Mouse (Mus musculus) left cerebral cortex, postnatal 4 days (tissue): ENCODE measurements at regions not wholly inside any gene's neighbourhood (a gene's known extent, or its start where the extent isn't known, plus 50 kb on each side); places are given as distances from the start of the nearest gene placed in this dataset.
A peak's percentile ranks its signal among the peaks of the same experiment; 100 is the strongest.

ENCODE experiments used
- DNase-seq: peaks from one replicate; pipeline ENCODE4 v3.0.0-alpha.2; 2022
- intact Hi-C: fragments of 180-260 bp; cut with DNase I; formaldehyde crosslinking; loops from one replicate; pipeline ENCODE4 v1.15.1; 2025

DNA sequence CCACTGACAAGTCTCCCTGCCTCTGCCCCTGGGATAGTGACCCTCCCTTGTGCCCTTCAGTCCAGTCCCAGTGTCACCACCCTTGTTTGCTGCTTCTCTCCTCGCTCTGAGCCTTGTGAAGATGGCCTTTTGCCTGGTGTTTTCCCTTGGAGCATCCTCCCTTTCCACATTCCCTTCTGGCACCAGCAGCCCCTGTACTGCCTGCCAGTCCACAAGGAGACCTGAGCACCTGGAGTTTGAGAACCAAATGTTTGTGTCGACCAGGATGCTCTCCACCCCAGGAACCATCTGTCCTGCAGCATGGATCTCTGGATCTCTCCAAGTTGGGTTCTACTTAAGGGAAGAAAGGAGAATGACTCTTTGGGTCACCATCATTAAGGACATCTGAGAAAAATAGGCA lies 307.5 kb upstream of the Zmiz1 start:
- intact Hi-C loops = no loop called here
- no peak for DNase-seq

DNA sequence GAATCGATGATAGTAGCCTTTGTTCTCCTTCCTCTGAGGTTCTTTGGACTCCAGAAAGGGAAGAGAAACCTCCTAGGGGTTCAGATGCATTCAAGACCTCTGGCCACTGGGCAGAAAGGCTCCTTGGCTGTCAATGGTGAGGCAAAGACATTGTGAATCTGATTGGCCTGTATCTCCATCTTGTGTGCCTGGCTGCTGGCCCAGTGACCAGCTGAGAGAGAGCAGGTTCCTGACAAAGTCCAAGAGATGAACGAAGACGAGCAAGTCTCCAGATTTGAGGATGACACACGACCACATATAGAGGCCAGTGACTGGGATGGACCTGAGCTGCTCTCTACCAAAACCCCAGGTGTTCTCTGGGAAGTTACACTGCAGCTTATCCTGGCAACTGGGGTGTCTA lies 305.4 kb upstream of the Zmiz1 start:
- intact Hi-C loops = no loop called here
- peak; percentile 44 for DNase-seq

DNA sequence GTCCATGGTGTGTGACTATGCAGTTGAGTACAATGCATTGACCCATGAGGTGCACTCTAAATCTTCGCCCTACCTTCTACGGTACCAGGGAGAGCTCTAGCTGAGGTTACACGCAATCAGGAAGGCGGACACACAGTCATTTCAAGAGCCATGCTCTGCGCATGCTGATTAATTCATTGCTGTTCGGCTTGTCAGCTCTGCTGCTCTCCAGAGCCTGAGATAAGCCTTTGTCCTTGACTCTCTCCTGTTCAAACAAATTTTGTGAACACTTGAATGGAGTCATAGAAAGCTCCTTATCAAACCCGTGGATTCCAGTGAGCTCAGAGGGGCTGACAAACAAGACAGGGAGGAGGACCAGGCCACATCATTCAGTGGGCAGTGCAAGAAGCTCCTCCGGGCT lies 304.8 kb upstream of the Zmiz1 start:
- intact Hi-C loops = no loop called here
- no peak for DNase-seq

DNA sequence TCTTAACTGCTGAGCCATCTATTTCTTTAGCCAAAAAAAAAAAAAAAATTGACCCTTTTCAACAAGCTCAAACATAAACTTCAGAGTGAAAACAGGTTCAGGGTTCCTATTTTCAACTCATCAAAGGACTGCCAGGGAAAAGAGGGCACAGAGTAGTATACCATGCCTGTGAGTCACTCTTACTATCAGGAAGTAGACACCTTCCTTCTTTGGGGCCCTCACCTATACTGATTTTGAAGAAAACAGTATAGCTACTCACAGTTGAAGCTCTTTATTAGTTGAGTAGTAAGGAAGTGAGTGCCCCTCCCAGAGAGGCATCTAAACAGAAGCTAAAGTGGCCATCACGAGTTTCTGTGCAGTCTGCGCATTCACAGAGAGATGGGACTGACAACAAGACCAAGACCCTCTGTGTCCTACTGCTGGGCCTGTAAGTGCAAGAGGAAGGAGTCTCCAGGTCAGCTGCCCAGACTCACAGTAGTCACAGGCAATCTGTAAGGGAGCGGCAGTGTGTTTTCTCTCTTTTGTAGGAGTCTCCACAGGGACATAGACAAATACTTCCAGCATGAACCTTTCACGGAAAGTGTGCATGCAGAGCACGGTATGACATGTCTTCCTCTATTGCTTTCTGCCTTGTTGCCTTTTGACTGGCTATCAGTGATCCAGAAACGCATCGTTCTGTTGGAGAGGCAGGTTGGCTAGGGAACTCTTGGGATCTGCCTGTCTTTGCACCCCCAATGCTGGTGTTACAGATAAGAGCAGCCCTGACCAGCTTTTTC lies 303.8 kb upstream of the Zmiz1 start:
- intact Hi-C loops = no loop called here
- no peak for DNase-seq

DNA sequence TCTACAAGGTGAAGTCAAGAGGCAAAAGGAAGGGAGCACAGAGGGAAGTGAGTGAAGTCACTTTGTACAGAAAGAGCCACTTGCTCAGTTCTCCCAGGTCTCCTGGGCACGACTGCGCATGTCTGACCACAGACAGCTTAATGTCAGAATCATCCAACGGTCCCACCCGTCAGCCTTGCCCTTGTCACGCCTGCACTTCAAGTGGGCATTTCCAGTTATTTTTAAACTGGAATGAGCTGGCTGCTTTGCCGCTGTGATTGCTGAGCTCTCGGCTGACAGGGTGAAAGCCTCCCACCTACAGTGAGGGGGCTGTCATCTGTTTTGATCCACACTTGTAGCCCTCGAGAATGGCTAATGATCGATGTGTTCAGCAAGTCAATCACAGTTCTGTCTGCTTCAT lies 302.8 kb upstream of the Zmiz1 start:
- DNase-seq = no peak
- intact Hi-C loops = no loop called here

DNA sequence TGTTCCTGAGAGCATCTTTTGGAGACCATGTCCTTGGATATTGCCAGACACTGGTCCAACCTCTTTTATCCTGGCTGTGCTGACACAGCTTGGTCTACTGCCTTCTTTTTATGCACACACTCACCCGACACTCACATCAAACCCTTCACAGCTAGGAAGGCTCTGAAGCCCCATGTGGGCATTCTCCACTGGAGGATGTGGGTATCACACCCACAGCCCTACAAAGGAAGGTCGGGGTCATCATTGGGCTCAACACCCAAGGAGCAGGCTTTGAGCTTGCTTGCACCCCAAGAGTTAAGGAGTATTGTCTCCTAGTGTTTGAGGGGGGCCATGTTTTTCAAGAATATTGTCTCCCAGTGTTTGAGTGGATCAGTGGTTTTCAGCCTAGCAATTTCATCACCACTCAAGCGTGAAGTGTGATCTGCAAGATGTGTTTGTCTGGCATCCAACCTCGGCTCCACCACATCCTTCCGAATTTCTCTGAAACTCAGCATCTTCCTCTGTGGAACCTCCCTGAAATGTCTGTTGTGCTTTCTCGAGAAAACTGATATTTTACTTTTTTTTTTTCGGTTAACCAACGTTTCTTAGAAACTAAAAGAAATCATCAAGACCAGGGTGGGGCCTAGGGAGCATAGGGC lies 297.2 kb upstream of the Zmiz1 start:
- DNase-seq = no peak
- intact Hi-C loops = no loop called here

DNA sequence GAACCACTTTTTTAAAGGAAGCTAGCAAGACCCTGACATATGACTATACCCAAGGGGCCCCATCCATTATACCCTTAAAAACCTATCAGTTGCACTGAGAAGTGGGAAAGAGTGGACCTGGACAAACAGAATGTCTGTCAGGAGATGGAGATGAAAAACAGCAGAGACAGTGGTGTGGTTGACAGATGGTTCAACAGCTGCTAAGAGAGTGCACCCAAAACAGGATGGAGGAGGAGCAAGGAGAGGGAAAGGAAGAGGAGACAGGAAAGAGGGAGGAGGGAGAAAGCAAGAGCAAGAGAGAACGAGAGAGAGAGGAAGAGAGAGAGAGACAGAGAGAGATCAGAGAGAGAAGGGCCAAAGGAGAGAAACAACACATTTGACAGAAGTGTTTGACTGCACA lies 292.8 kb upstream of the Zmiz1 start:
- intact Hi-C loops = no loop called here
- DNase-seq = no peak

DNA sequence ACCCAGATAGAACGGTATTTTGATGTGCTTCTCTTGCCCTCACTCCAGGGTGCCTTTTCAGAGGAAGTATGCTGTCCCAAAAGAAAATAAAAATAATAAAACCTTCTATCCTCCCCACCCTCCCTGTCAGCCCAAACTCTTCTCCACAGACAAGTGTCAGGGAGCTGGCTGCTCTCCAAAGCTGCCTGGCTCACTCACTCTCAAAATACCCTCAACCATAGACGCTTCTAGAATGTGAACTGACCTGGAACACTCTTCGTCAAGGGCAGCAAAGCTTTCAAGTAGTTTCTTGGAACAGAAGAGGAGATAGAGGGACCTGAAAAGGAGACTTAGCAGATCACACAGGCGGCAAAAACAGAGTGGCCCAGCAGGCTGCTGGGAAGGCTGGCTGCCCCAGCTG lies 291.4 kb upstream of the Zmiz1 start:
- intact Hi-C loops = no loop called here
- peak; percentile 49 for DNase-seq

DNA sequence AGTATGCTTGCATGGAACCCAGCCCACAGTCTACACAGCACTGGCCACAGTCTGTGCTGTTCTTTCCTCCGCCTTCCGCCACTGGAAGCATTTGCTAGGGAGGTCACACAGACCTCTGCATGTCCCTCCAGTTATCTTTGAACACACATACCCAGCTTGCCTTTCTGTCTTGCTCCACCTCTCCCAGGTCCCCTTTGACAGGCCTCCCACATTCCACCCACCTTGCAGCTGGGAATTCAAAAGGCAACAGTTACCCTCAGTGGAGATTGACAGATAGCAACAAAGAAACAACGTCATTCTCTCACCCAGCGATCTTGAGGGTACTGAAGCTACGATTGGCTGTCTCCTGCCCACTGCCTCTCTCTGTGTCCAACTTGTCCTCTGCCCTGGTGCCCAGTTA lies 290.7 kb upstream of the Zmiz1 start:
- no peak for DNase-seq

DNA sequence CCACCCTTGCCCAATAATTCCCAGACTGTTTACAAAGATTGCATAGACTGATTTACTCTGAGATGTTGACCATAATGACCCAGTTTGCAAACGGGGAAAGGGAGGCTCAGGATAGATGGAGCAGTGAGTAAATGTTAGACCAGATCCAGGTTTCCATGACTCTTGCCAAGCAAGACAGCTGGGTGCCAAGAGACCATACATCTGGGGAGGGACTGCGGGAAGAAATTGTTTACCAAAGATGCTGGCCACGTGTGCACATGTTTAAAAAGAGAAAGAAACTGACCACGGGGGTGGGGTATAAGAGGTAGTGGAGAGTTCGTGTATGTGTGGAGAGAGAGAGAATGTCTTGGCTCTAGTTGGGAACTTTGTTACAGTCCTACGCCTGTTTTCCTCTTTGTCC lies 285.7 kb upstream of the Zmiz1 start:
- no peak for DNase-seq
- intact Hi-C loops = no loop called here

More for the DNA sequence above, 290.7 kb upstream of the Zmiz1 start:
- intact Hi-C loops = no loop called here

DNA sequence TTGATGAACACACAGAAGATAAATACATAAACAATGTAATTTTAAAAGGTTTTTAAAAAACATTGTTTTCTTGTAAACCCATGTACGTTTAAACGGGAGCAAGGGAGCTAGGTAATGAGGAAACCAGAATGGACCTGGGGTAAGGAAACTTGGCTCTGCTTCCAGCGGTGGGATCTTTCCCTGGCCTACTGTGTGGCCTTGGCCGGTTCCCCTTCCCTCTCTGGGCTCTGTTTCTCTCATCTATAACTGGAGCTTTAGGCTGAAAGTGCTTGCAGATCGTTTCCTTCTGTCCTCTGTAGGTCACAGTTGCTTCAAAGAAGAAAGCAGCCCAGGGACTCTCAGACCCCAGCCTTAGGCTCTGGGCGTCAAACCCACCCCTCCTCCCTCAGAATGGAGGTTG lies 285.1 kb upstream of the Zmiz1 start:
- DNase-seq = no peak
- intact Hi-C loops = no loop called here

DNA sequence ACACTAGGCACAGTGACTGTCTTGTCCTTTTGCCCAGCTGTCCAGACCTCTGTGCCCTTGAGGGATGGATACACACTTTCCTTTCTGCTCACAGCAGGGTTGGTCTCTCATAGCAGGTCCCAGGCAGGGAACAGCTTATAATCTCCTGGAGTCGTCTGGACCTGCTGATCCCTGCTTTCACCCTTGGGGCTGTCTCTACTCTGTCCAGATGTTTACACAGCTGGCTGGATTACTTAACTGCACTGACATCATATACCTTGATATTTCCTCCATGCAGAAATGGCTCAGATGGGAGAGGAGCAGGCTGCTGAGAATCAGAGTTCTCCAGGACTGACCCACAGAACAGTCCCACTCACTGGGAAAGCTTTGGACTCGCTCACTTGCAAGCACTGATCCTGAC lies 284.6 kb upstream of the Zmiz1 start:
- intact Hi-C loops = no loop called here
- no peak for DNase-seq

DNA sequence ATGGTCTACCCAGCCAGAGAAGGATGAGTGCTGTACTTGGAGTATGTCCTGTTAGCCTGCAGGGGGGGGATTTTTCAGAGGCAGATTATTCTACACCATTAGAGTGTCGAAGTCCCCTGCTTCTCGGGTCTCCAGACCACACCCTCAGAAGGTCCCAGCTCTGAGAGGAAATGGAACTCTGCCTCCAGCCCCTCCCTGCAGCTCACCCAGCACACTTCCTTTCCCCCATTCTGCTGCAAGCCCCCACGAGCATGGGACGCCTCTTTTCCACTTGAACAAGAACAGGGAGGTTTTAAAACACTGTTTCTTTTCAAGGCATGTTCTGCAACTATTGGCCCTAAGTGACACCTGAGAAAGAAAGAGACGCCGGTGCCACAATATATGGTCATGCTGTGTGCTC lies 282.8 kb upstream of the Zmiz1 start:
- no peak for DNase-seq
- intact Hi-C loops = no loop called here

DNA sequence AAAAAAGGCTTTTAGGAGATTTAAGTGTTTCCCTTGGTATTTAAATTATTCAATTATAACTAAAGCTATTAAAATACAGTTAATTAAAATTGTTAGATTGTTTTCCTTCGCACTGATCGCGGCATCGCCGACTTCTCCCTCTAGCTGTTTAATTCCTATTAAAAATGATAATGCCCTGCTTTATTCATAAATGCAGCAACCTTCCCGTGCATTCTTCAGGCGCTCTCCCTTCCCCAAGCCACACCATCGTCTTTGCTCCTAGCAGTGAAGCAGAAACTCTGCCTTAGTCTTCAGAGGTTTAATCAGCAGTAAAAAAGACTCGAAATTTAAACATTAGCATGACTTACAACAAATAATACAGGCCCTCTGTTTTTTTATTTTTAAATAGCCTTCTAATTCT lies 278.9 kb upstream of the Zmiz1 start:
- DNase-seq = no peak
- intact Hi-C loops = loop anchor here (10.0 kb wide), 1 partner anchor 155 kb away; no protein-coding TSS in a partner anchor

DNA sequence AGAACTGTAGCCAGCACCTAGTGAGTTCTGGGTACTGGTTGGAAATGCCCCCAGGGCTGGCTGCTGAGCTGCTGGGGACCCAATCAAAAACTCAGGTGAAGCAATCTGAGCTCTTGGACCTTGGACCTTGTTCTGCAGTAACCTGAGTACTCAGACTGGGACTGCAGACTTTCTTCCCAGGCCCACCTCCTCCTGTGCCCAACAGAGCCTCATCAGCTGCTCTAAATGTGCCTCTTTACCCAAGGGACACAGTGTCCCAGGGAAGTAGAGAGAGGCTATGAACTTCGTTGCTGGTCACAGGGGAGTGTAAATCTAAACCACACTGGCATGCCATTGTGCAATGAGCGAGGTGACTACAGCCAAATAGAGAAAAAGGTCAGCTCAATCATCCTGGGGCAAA lies 277.6 kb upstream of the Zmiz1 start:
- intact Hi-C loops = loop anchor here (10.0 kb wide), 1 partner anchor 157 kb away; no protein-coding TSS in a partner anchor
- no peak for DNase-seq

DNA sequence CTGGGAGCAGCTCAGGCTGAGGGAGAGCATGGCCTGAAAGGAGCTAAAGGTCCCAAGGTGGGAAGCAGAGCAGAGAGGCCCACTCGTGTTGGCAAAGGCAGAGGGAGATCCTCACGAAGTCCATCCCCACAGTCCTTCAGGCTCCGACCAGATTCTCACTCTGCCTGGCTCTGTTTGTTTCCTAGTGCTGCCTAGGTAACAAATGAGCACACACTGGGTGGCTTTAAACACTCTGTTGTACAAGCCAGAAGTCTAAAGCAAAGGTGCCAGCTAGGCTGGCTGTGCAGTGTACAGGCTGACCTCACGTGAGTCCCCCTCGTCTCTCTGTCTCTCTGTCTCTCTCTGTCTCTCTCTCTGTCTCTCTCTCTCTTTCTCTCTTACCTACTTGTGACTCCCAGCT lies 274.9 kb upstream of the Zmiz1 start:
- intact Hi-C loops = loop anchor here (10.0 kb wide), 1 partner anchor 159 kb away; no protein-coding TSS in a partner anchor

DNA sequence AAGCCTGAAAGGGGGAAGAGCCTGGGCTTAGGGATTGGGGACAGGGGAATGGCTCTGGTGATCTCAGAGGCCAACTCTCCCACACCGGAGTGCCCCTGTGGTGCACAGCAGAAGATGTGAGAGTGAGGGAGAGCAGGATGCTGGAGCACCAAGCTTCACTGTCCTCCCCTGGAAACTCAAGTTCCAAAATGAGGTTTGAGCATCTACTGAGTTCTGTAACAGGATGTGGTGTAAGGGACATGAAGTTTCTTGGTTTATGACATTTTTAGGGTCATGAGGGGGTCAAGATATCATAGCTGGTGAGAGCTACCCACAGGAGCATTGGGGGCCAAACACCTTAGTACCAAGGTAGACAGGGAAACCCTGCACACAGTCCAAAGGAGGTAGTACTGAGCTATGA lies 274.1 kb upstream of the Zmiz1 start:
- intact Hi-C loops = loop anchor here (10.0 kb wide), 1 partner anchor 160 kb away; no protein-coding TSS in a partner anchor
- no peak for DNase-seq

More for the DNA sequence above, 274.9 kb upstream of the Zmiz1 start:
- DNase-seq = no peak

DNA sequence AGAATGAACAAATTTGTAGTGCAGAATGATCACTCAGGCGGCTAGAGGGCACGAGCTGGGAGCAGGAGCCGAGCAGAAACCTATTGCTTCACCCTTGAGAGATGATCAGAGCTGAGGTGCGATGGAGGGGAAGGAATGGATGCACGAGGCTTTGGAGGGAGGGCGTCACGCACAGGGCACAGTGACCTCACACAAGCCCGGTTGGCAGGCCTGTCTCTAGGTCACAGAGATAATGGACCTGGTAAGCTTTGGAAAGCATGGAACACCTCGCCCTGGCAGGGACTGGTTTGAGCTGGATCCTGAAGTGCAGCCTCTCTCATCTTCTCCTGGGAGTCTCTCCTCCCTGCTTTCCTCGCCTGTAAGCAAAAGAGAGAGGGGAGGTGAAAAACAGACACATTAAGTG lies 273.4 kb upstream of the Zmiz1 start:
- intact Hi-C loops = loop anchor here (10.0 kb wide), 1 partner anchor 161 kb away; no protein-coding TSS in a partner anchor
- DNase-seq = peak; percentile 40

DNA sequence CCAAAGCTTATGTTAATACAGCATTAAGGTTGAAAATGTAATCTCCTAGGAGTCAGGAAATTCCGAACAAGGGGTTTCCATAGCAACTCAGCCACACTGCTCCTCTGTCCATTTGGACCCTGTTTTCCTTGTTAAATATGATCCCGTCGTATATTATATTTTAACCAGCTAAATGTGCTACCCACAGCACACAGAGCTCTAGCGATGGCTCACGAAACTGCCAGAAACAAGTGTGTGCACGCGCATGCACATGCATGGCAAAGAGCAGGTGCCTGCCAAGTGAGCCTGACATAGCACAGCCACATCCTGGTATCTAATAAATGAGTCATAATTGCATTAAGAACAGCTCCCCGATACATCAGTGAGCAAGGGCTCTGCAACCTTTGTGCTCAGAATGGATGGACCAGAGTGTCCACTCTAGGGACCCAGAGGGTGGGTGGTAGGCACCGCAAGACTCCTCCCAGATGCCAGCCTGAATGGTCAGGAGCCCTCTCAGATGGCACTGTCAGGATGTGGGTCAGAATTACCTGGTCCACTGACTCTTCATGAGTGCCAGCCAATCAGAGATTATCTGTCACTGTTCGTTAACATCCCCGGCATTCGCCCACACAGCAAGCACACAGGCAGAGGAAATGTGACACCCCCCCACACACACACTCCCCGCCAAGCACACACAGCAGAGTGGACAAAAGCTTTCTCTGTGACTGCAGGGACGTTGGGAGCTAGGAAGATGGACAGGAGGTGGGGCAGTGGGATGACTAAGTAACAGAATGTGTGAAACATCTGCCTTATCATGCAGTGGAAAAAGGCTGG lies 272.8 kb upstream of the Zmiz1 start:
- peak; percentile 73 for DNase-seq
- intact Hi-C loops = loop anchor here (10.0 kb wide), 1 partner anchor 161 kb away; no protein-coding TSS in a partner anchor

DNA sequence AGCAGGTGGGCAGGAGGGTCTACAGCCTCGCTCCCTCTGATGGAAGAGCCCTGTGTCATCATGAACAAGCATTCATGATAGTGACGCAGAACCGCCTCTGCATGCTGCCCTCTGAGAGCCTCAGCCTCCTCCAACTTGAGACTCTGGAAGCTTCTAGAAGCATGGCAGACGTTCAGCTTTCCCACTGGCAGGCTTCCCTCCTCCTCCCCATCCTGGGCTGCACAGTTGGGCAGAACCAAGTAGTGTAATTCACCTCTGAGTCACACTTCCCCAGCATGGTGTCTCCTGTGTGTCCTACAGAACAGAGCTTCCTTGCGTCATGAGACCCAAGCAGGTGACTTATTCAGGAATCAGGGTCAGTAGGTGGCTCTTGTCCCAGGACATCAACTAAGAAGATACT lies 271.3 kb upstream of the Zmiz1 start:
- intact Hi-C loops = loop anchor here (10.0 kb wide), 1 partner anchor 163 kb away; no protein-coding TSS in a partner anchor
- DNase-seq = peak; percentile 26

DNA sequence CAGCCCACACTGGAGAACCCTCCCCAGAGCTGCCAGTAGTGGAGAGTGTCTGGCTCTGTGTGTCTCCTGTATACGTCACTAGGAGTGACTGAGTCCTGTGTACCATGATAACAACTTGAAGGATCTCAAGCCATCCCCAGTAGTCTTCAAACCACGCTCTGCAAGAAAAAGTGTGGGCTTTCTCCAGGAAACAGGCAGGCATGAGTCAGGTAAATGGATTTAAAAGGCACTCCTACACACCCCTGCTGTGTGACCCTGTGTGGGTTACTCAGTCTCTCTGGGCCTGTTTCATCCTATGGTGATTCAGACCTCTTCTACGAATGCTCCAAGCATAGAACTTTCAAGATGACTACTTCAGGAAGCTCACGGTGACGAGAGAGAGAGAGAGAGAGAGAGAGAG lies 269.7 kb upstream of the Zmiz1 start:
- intact Hi-C loops = loop anchor here (10.0 kb wide), 1 partner anchor 164 kb away; no protein-coding TSS in a partner anchor
- DNase-seq = no peak
